8 mouse cellular contexts compared by ENCODE assay signal in the genomic region with DNA sequence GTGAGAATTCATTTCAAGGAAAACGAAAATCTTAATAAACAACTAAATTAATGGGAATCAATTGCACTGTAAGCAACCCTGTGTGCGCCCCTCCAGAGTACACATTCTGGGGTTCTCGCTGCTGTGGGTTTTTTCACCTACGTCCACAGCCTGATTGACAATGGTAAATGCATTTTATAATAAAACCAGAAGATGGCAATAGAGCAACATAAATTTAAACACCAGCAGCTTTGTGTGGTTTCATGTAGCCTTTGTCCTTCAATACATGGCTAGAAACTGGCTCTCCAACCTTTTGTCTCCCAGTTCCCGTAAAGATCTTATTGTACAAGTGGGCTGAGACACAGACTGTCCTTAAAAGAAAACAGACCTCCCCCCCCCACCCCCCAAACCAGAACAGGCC. TPM values are rescaled to one million over a fixed set of nuclear protein-coding genes. Genes with fewer than 3 reads are reported as not detected.
DNase-seq lines count a peak whose midpoint lies in the region; ATAC-seq and TF ChIP-seq lines count a peak whose summit lies in the region.

No protein-coding gene starts in this region.

- H3K4me3 ChIP-seq in embryonic facial prominence, embryonic 13.5 days: peak overlapping the region; percentile 18; the same call in 1 of the 2 replicates
- H3K4me3 ChIP-seq in lung, postnatal 0 days (ENCODE audit: low read depth, low read length): peak overlapping the region; percentile 6; the same call in 1 of the 2 replicates

- H3K36me3 ChIP-seq in embryonic facial prominence, embryonic 13.5 days: no peaks in the 10 kb centered on the region
- H3K36me3 ChIP-seq in lung, postnatal 0 days (ENCODE audit: insufficient read depth, low read length): no peaks in the 10 kb centered on the region
- H3K36me3 ChIP-seq in splenic B cell, adult 2 months (ENCODE audit: control insufficient read depth, insufficient read depth, low read length, poor library complexity, severe bottlenecking): no peaks in the 10 kb centered on the region

- peak overlapping the region; percentile 44 for H3K4me2 ChIP-seq in embryonic facial prominence, embryonic 13.5 days
- H3K4me2 ChIP-seq in lung, postnatal 0 days (replicated peaks; ENCODE audit: low read depth, low read length): peak overlapping the region; percentile 43

- 32% methylated on average over 5 of the region's 5 CpGs for WGBS in embryonic facial prominence, embryonic 13.5 days
- 23% methylated on average over 5 of the region's 5 CpGs for WGBS in lung, postnatal 0 days

- H3K9me3 ChIP-seq in embryonic facial prominence, embryonic 13.5 days: no peaks in the 10 kb centered on the region
- no peaks in the 10 kb centered on the region for H3K9me3 ChIP-seq in lung, postnatal 0 days (ENCODE audit: low read length)

- H3K27me3 ChIP-seq in embryonic facial prominence, embryonic 13.5 days: no peaks in the 10 kb centered on the region
- H3K27me3 ChIP-seq in lung, postnatal 0 days (replicated peaks; ENCODE audit: insufficient read depth, low read length): no peaks in the 10 kb centered on the region
- no peaks in the 10 kb centered on the region for H3K27me3 ChIP-seq in splenic B cell, adult 2 months (ENCODE audit: control insufficient read depth, insufficient read depth, low read length, poor library complexity, severe bottlenecking)

- peak; percentile 23 for DNase-seq in cerebellum, adult 9-10 months
- DNase-seq in cerebellum, postnatal 36 days: no peak
- DNase-seq in CD4-positive, CD25-positive, alpha-beta regulatory T cell, adult 2 months (ENCODE audit: low read depth, low spot score): peak; percentile 58
- DNase-seq in induced T-regulatory cell, adult 2 months (ENCODE audit: low read depth): peak; percentile 64
- peak; percentile 86 for DNase-seq in lung, postnatal 0 days (ENCODE audit: low spot score)
- DNase-seq in splenic B cell, adult 2 months (ENCODE audit: low read depth, low spot score): peak; percentile 54
- DNase-seq in urinary bladder, postnatal 10 days (ENCODE audit: low spot score): no peak

- H3K27ac ChIP-seq in embryonic facial prominence, embryonic 13.5 days: no peak overlapping the region
- no peak overlapping the region for H3K27ac ChIP-seq in lung, postnatal 0 days (ENCODE audit: low read length)

- peak overlapping the region; percentile 58; the same call in 1 of the 2 replicates for H3K9ac ChIP-seq in embryonic facial prominence, embryonic 13.5 days
- H3K9ac ChIP-seq in lung, postnatal 0 days (replicated peaks; ENCODE audit: low read depth): no peak overlapping the region

- 0 out of 2 replicates have a peak, but pooled peaks have one; percentile 37 for ATAC-seq in embryonic facial prominence, embryonic 13.5 days (ENCODE audit: insufficient number of reproducible peaks, insufficient read depth, low FRiP score, low TSS enrichment, low read depth)
- peak; percentile 78 for ATAC-seq in lung, postnatal 0 days

- TF ChIP-seq CTCF in lung, postnatal 0 days (IDR thresholded peaks at IDR 0.05): peak; percentile 53

- TF ChIP-seq EP300 in lung, postnatal 0 days (IDR thresholded peaks at IDR 0.05): peak; percentile 54

- peaks cover 5% of the 10 kb centered on the region for H3K4me1 ChIP-seq in embryonic facial prominence, embryonic 13.5 days
- H3K4me1 ChIP-seq in lung, postnatal 0 days (ENCODE audit: insufficient read depth, low read depth, low read length): no peaks in the 10 kb centered on the region

RNA-seq across cellular contexts. Expression of gene Acadl, which starts 33.0 kb away (rescaled TPM):
- polyA plus RNA-seq in embryonic facial prominence, embryonic 13.5 days (2015; fragmentation: Nextera tagmentation; extraction: Ambion mirVana): 53.5 and 65.6 TPM in 2 replicates
- 217 and 230 TPM in 2 replicates for polyA plus RNA-seq in lung, postnatal 0 days (2015; fragmentation: Nextera tagmentation; extraction: Ambion mirVana)

RNA-seq across cellular contexts. Expression of gene Myl1, which starts 49.1 kb away (rescaled TPM):
- polyA plus RNA-seq in embryonic facial prominence, embryonic 13.5 days (2015; fragmentation: Nextera tagmentation; extraction: Ambion mirVana): 33.2 and 39.3 TPM in 2 replicates
- 4.0 and 4.3 TPM in 2 replicates for polyA plus RNA-seq in lung, postnatal 0 days (2015; fragmentation: Nextera tagmentation; extraction: Ambion mirVana)

Comparison
In these comparisons a context has a peak if more than half of its experiments do, and no peak if none do; other contexts are left out.
1. DNase-seq: peak in cerebellum, adult 9-10 months (single experiment), CD4-positive, CD25-positive, alpha-beta regulatory T cell, adult 2 months (single experiment), induced T-regulatory cell, adult 2 months (single experiment), lung, postnatal 0 days (single experiment) and splenic B cell, adult 2 months (single experiment); none in cerebellum, postnatal 36 days (0 of 2) and urinary bladder, postnatal 10 days (single experiment).